Mouse (Mus musculus) midbrain, embryonic 11.5 days (tissue): ENCODE measurements around the gene Lrfn3. TPM values are rescaled to one million over a fixed set of nuclear protein-coding genes. Genes with fewer than 3 reads are reported as not detected.
A peak's percentile ranks its signal among the peaks of the same experiment; 100 is the strongest.

Experiments
- ATAC-seq: fragments of 200-750 bp; cut with Nextera tagmentation; 2 replicates; pipeline ENCODE4 v1.8.0; 2017; ENCODE audit warnings: moderate TSS enrichment, moderate library complexity; ENCODE audit not compliant: low FRiP score
- DNase-seq: peaks from one replicate; pipeline ENCODE4 v3.0.0; 2015; ENCODE audit warnings: low spot score; ENCODE audit errors: missing footprints
- H3K27ac ChIP-seq: fragments of 300-500 bp; sonication (generic); 2 replicates; pipeline ENCODE4 v1.5.1; 2014; ENCODE audit warnings: low read depth, low read length
- H3K27me3 ChIP-seq: fragments of 300-500 bp; sonication (generic); 2 replicates; pipeline ENCODE4 v1.6.1; 2014; ENCODE audit warnings: mild to moderate bottlenecking, low read length, moderate library complexity, mixed read lengths; ENCODE audit not compliant: control insufficient read depth, insufficient read depth
- H3K36me3 ChIP-seq: fragments of 300-500 bp; sonication (generic); 2 replicates; pipeline ENCODE4 v1.6.1; 2014; ENCODE audit warnings: mild to moderate bottlenecking, low read length, moderate library complexity, mixed read lengths; ENCODE audit not compliant: control insufficient read depth, insufficient read depth
- H3K4me1 ChIP-seq: fragments of 300-500 bp; sonication (generic); 2 replicates; pipeline ENCODE4 v1.6.1; 2014; ENCODE audit warnings: low read length; ENCODE audit not compliant: control insufficient read depth, insufficient read depth
- H3K4me2 ChIP-seq: fragments of 300-500 bp; sonication (generic); 2 replicates; pipeline ENCODE4 v1.6.1; 2014; ENCODE audit warnings: mild to moderate bottlenecking, moderate library complexity
- H3K4me3 ChIP-seq: fragments of 300-500 bp; sonication (generic); 2 replicates; pipeline ENCODE4 v1.5.1; 2014; ENCODE audit warnings: low read depth, low read length
- H3K9ac ChIP-seq: fragments of 300-500 bp; sonication (generic); 2 replicates; pipeline ENCODE4 v1.6.1; 2014; ENCODE audit warnings: low read length
- H3K9me3 ChIP-seq: fragments of 300-500 bp; sonication (generic); 2 replicates; pipeline ENCODE4 v1.6.1; 2016; ENCODE audit warnings: low read length; ENCODE audit not compliant: control insufficient read depth
- WGBS: fragments of 180-500 bp; shearing (Covaris S2); extraction: QIAGEN DNeasy Blood & Tissue Kit; methylation state at CpG from one replicate; pipeline ENCODE4 v1.1.7; 2014; 5-methylcytosine and 5-hydroxymethylcytosine counted together
- polyA plus RNA-seq: library from polyadenylated mRNA; unstranded; fragments of >200 nt; fragmentation: Nextera tagmentation; extraction: Ambion mirVana; gene quantifications from 2 replicates; pipeline ENCODE4 v1.2.1, GENCODE M21; 2014

Lrfn3 gene
- polyA plus RNA-seq, 1 experiment from 2014 or later, result 5.9 TPM

- Histone ChIP-seq H3K9ac (peak within 1 kb of the TSS; percentile 90), H3K4me2 (peak within 1 kb of the TSS; percentile 60), H3K27me3 (no peaks in the 10 kb centered on the region), H3K36me3 (no peaks in the 10 kb centered on the region), H3K4me3 (peak within 1 kb of the TSS; percentile 77), H3K4me1 (peaks cover 14% of the 10 kb centered on the region), H3K9me3 (no peaks in the 10 kb centered on the region), H3K27ac (peak within 1 kb of the TSS; percentile 35; the same call in 1 of the 2 replicates)
- no peak for ATAC-seq
- DNase-seq, result no peak
- WGBS, result 75% methylated on average over 3 of the region's 3 CpGs
Measured at GRCm38 (mm10) chr7:30323795-30324194, 38.8 kb downstream of the Lrfn3 start, which contains the start of gene Sdhaf1. Gene Sdhaf1, minus strand, starts transcription at chr7:30323895.

DNA sequence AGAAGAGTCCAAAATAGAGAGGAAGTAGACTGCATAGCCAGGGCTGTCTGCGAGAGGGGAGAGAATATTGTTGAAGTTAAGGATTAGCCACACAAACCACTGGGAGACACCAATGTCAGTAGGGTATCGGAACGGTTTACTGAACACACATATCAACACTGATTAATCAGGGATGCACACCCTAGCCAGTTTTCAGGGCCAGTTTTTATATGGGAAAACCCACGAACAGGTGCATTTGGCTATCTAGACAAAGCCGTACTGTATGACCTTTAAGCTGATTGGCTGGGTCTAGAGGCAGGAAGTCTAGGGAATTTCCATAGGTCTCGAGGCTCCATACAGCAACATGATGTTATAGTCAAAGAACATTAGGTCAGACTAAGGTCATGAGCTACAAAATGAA, 39.7 kb downstream of the Lrfn3 start:
- Histone ChIP-seq H3K36me3 (no peaks in the 10 kb centered on the region), H3K9me3 (no peaks in the 10 kb centered on the region), H3K9ac (peak overlapping the region; percentile 90), H3K4me1 (peaks cover 14% of the 10 kb centered on the region), H3K27ac (peak overlapping the region; percentile 35; the same call in 1 of the 2 replicates), H3K4me2 (peak overlapping the region; percentile 60), H3K27me3 (no peaks in the 10 kb centered on the region), H3K4me3 (peak overlapping the region; percentile 77)
- no peak for ATAC-seq
- no peak for DNase-seq
- WGBS, result 41% methylated on average over 6 of the region's 6 CpGs

- Histone ChIP-seq H3K9ac (peak overlapping the region; percentile 90), H3K27me3 (no peaks in the 10 kb centered on the region), H3K4me3 (peak overlapping the region; percentile 77), H3K4me1 (peaks cover 14% of the 10 kb centered on the region), H3K27ac (peak overlapping the region; percentile 51), H3K9me3 (no peaks in the 10 kb centered on the region), H3K4me2 (peak overlapping the region; percentile 60), H3K36me3 (no peaks in the 10 kb centered on the region)
- under 1% methylated on average over 20 of the region's 20 CpGs for WGBS
- DNase-seq, result peak; percentile 98
- ATAC-seq, result peak; percentile 100
Measured at GRCm38 (mm10) chr7:30322285-30322667, 40.3 kb downstream of the Lrfn3 start.

GRCm38 (mm10) chr7:30321539-30322284, 40.9 kb downstream of the Lrfn3 start, which contains the start of gene E130208F15Rik:
Gene E130208F15Rik, plus strand, starts transcription at chr7:30321740.
- peak within 1 kb of the TSS; percentile 77 for H3K4me3 ChIP-seq
- ATAC-seq, result peak; percentile 67
- no peaks in the 10 kb centered on the region for H3K36me3 ChIP-seq
- no peaks in the 10 kb centered on the region for H3K9me3 ChIP-seq
- H3K4me1 ChIP-seq, result peaks cover 14% of the 10 kb centered on the region
- no peaks in the 10 kb centered on the region for H3K27me3 ChIP-seq
- H3K27ac ChIP-seq, result peak within 1 kb of the TSS; percentile 51
- peak within 1 kb of the TSS; percentile 90 for H3K9ac ChIP-seq
- H3K4me2 ChIP-seq, result peak within 1 kb of the TSS; percentile 60
- WGBS, result under 1% methylated on average over 63 of the region's 63 CpGs
- DNase-seq, result peak; percentile 94

DNA sequence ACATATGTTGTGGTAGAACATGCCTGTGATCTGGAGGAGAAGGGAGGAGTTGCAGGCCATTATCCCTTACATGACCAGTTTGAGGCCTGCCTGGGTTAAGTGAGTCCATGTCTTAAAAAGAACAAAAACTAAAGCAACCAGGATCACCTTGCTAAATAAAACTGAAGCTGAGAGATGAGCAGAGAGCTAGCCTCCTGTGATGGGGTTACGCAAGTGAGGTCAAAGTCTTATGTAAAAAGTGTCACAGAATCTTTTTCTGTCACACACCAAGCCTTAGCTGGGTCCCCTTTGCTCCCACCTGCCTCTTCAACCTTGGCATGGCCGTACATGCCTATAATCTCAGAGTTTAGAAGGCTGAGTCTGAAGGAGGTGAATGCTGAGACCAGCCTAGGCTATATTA, 41.6 kb downstream of the Lrfn3 start:
- ATAC-seq (no peak), DNase-seq (peak; percentile 77)
- Histone ChIP-seq H3K4me1 (peaks cover 14% of the 10 kb centered on the region), H3K4me2 (peak overlapping the region; percentile 60), H3K9me3 (no peaks in the 10 kb centered on the region), H3K27me3 (no peaks in the 10 kb centered on the region), H3K9ac (peak overlapping the region; percentile 90; the same call in 1 of the 2 replicates), H3K36me3 (no peaks in the 10 kb centered on the region), H3K4me3 (peak overlapping the region; percentile 77), H3K27ac (no peak overlapping the region)
- WGBS, result 81% methylated on average over 2 of the region's 2 CpGs

GRCm38 (mm10) chr7:30318142-30318541, 44.4 kb downstream of the Lrfn3 start:
- 89% methylated on average over 3 of the region's 3 CpGs for WGBS

DNA sequence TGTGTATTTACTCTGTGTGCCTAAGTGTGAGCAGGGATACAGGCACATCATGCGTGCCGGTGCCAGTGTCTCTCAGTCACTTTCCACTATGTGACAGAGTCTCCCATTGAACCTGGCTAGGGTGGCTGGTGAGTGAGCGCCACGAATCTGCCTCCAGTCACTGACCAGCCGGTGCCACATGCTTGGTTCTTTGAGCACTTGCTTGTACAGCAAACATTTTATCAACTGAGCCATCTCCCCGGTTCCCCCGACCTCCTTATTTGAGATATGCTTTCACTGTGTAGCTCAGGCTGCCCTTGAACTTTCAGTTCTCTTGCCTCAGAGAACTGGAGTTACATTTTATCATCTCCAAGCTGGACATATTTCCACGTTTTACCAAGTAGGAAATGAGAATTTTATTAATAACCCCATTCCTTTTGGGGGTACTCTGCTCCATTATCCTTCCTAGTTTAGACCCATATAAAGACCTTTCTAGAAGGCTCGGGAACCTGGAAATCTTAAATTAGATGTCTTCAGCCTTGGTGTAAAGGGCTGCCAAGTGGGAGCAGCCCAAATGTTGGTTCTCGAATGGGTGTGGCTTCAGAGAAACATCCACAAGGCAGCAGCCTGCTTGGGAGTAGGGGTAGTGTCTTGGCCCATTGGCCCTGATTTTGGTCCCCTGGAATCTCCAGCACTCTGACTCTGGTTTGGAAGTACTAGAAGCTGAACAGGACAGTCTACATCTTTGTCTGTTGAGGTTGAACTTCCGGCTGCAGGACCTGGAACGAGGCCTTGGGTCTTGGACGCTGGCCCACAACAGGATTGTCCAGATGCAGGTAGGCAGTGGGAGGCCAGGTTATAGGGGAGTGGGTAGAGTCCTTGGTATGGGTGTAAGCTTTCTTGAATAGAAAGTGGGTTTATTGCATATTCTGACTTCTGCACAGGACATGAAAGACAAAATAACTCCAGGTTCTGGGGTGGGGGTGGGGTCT, 46.7 kb downstream of the Lrfn3 start:
- no peak overlapping the region for H3K9ac ChIP-seq
- no peak for ATAC-seq
- no peaks in the 10 kb centered on the region for H3K9me3 ChIP-seq
- no peaks in the 10 kb centered on the region for H3K27me3 ChIP-seq
- peaks cover 7% of the 10 kb centered on the region for H3K4me1 ChIP-seq
- no peak overlapping the region for H3K27ac ChIP-seq
- H3K4me3 ChIP-seq, result no peak overlapping the region
- peak; percentile 57 for DNase-seq
- 80% methylated on average over 13 of the region's 13 CpGs for WGBS
- H3K4me2 ChIP-seq, result no peak overlapping the region
- 0 out of 2 replicates have a peak, but pooled peaks cover 3% of the 10 kb centered on the region for H3K36me3 ChIP-seq

More at GRCm38 (mm10) chr7:30318142-30318541, 44.4 kb downstream of the Lrfn3 start:
- Histone ChIP-seq H3K27me3 (no peaks in the 10 kb centered on the region), H3K4me2 (no peak overlapping the region), H3K9me3 (no peaks in the 10 kb centered on the region), H3K4me1 (peaks cover 19% of the 10 kb centered on the region), H3K27ac (no peak overlapping the region), H3K9ac (no peak overlapping the region), H3K36me3 (no peaks in the 10 kb centered on the region), H3K4me3 (no peak overlapping the region)
- ATAC-seq (no peak), DNase-seq (peak; percentile 12)

DNA sequence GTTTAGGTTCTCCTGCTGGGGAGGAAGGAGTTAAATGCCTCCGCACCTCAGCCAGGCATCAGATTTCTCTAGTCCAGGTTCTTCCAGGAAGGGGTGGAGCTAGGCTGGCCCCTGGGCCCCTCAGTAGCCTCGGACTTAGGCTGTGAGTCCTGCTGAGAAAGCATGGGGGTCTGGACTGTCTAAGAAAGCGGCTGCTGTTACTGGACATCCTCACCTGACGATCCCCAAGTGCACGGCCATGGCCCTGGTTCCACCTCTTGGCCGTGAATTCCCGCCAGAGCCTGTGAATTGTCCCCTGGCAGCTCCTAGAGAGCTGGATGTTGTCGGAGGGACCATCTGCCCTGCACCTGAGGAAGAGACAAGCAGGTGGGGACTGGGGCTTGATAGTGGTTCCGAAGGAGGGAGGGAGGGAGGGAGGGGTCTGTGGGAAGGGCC, 47.8 kb downstream of the Lrfn3 start, which contains the start of gene Syne4:
Syne4 (plus strand) TSS at position 87 of the 435 bp plus-strand sequence.
- WGBS, result 5% methylated on average over 9 of the region's 9 CpGs
- Histone ChIP-seq H3K27ac (no peak within 1 kb of the TSS), H3K9me3 (no peaks in the 10 kb centered on the region), H3K4me3 (peak within 1 kb of the TSS; percentile 7; the same call in 1 of the 2 replicates), H3K27me3 (no peaks in the 10 kb centered on the region), H3K36me3 (0 out of 2 replicates have a peak, but pooled peaks cover 3% of the 10 kb centered on the region), H3K4me2 (peak within 1 kb of the TSS; percentile 25), H3K9ac (peak within 1 kb of the TSS; percentile 16; the same call in 1 of the 2 replicates), H3K4me1 (peaks cover 5% of the 10 kb centered on the region; the same call in 1 of the 2 replicates)
- no peak for ATAC-seq
- no peak for DNase-seq
